Mouse (Mus musculus) embryonic facial prominence, embryonic 12.5 days (tissue): ENCODE data around the gene Csad. TPM values are rescaled to one million over a fixed set of nuclear protein-coding genes. Genes with fewer than 3 reads are reported as not detected.

Experiments used
- ATAC-seq: fragments of 200-750 bp; cut with Nextera tagmentation; 2 replicates; pipeline ENCODE4 v1.8.0; 2017; ENCODE audit not compliant: insufficient number of reproducible peaks, insufficient read depth, low FRiP score, low TSS enrichment
- H3K27ac ChIP-seq: fragments of 300-500 bp; sonication (generic); 2 replicates; pipeline ENCODE4 v1.5.1; 2016; ENCODE audit warnings: mild to moderate bottlenecking
- H3K27me3 ChIP-seq: fragments of 300-500 bp; sonication (generic); 2 replicates; pipeline ENCODE4 v1.6.1; 2016; ENCODE audit warnings: mild to moderate bottlenecking, moderate library complexity
- H3K36me3 ChIP-seq: fragments of 300-500 bp; sonication (generic); 2 replicates; pipeline ENCODE4 v1.6.1; 2016; ENCODE audit warnings: mild to moderate bottlenecking
- H3K4me1 ChIP-seq: fragments of 300-500 bp; sonication (generic); 2 replicates; pipeline ENCODE4 v1.6.1; 2016
- H3K4me2 ChIP-seq: fragments of 300-500 bp; sonication (generic); replicated peaks from 2 replicates; pipeline ENCODE4 v1.6.1; 2016; ENCODE audit warnings: mild to moderate bottlenecking, moderate library complexity
- H3K4me3 ChIP-seq: fragments of 300-500 bp; sonication (generic); 2 replicates; pipeline ENCODE4 v1.5.1; 2016; ENCODE audit warnings: mild to moderate bottlenecking
- H3K9ac ChIP-seq: fragments of 300-500 bp; sonication (generic); 2 replicates; pipeline ENCODE4 v1.6.1; 2016; ENCODE audit warnings: mild to moderate bottlenecking, moderate library complexity
- H3K9me3 ChIP-seq: fragments of 300-500 bp; sonication (generic); 2 replicates; pipeline ENCODE4 v1.6.1; 2016; ENCODE audit warnings: mild to moderate bottlenecking, moderate library complexity
- WGBS: fragments of 180-500 bp; shearing (Covaris S2); methylation state at CpG from one replicate; pipeline ENCODE4 v1.1.7; 2016; 5-methylcytosine and 5-hydroxymethylcytosine counted together
- polyA plus RNA-seq: library from polyadenylated mRNA; unstranded; fragments of >200 nt; fragmentation: Nextera tagmentation; extraction: Ambion mirVana; gene quantifications from 2 replicates; pipeline ENCODE4 v1.2.1, GENCODE M21; 2016

Csad gene
- polyA plus RNA-seq, 1 experiment from 2014 or later = 82.8 TPM

- 4% methylated on average over 16 of the region's 19 CpGs for WGBS
- peaks cover 44% of the 10 kb centered on the region for H3K4me1 ChIP-seq
- no peak for ATAC-seq
These were observed 40.0 kb upstream of the Csad start for GRCm38 (mm10) chr15:102244306-102245191.

GRCm38 (mm10) chr15:102243229-102244190 lies 39.0 kb upstream of the Csad start:
- H3K27me3 ChIP-seq = no peaks in the 10 kb centered on the region
- peak overlapping the region; percentile 99 for H3K27ac ChIP-seq

More at GRCm38 (mm10) chr15:102244306-102245191, 40.0 kb upstream of the Csad start:
- Histone ChIP-seq H3K4me2 (peak overlapping the region; percentile 93), H3K36me3 (peaks cover 24% of the 10 kb centered on the region), H3K9ac (peak overlapping the region; percentile 64), H3K4me3 (peak overlapping the region; percentile 60), H3K27me3 (no peaks in the 10 kb centered on the region), H3K9me3 (no peaks in the 10 kb centered on the region), H3K27ac (peak overlapping the region; percentile 99)

GRCm38 (mm10) chr15:102242404-102243228 lies 38.1 kb upstream of the Csad start:
- H3K36me3 ChIP-seq = peaks cover 42% of the 10 kb centered on the region
- no peaks in the 10 kb centered on the region for H3K9me3 ChIP-seq
- WGBS = 27% methylated on average over 12 of the region's 12 CpGs
- H3K4me1 ChIP-seq = peaks cover 31% of the 10 kb centered on the region
- H3K27ac ChIP-seq = peak overlapping the region; percentile 99
- no peak for ATAC-seq
- peak overlapping the region; percentile 60 for H3K4me3 ChIP-seq
- peak overlapping the region; percentile 93 for H3K4me2 ChIP-seq
- peak overlapping the region; percentile 59 for H3K9ac ChIP-seq
- H3K27me3 ChIP-seq = no peaks in the 10 kb centered on the region

More at GRCm38 (mm10) chr15:102243229-102244190, 39.0 kb upstream of the Csad start:
- Histone ChIP-seq H3K4me1 (peaks cover 33% of the 10 kb centered on the region), H3K9me3 (no peaks in the 10 kb centered on the region), H3K9ac (peak overlapping the region; percentile 59), H3K4me2 (peak overlapping the region; percentile 93), H3K4me3 (peak overlapping the region; percentile 60), H3K36me3 (peaks cover 34% of the 10 kb centered on the region)
- 8% methylated on average over 22 of the region's 22 CpGs for WGBS
- ATAC-seq = no peak

GRCm38 (mm10) chr15:102240607-102241006 lies 36.1 kb upstream of the Csad start:
- H3K9ac ChIP-seq = no peak overlapping the region
- no peak for ATAC-seq
- no peaks in the 10 kb centered on the region for H3K27me3 ChIP-seq
- no peak overlapping the region for H3K27ac ChIP-seq
- no peak overlapping the region for H3K4me2 ChIP-seq
- WGBS = 63% methylated on average over 4 of the region's 4 CpGs
- H3K4me1 ChIP-seq = peaks cover 31% of the 10 kb centered on the region
- no peak overlapping the region for H3K4me3 ChIP-seq
- peaks cover 58% of the 10 kb centered on the region for H3K36me3 ChIP-seq
- H3K9me3 ChIP-seq = no peaks in the 10 kb centered on the region

- Histone ChIP-seq H3K27ac (no peak overlapping the region), H3K27me3 (no peaks in the 10 kb centered on the region), H3K9ac (no peak overlapping the region), H3K4me3 (no peak overlapping the region), H3K4me2 (no peak overlapping the region), H3K4me1 (peaks cover 36% of the 10 kb centered on the region), H3K9me3 (no peaks in the 10 kb centered on the region), H3K36me3 (peaks cover 65% of the 10 kb centered on the region)
- WGBS = 86% methylated on average over 11 of the region's 11 CpGs
- ATAC-seq = no peak
These were observed 35.3 kb upstream of the Csad start for GRCm38 (mm10) chr15:102239851-102240250.

GRCm38 (mm10) chr15:102239260-102239590 lies 34.7 kb upstream of the Csad start:
- ATAC-seq = no peak
- H3K27me3 ChIP-seq = no peaks in the 10 kb centered on the region
- WGBS = 15% methylated on average over 9 of the region's 9 CpGs
- H3K4me3 ChIP-seq = no peak overlapping the region
- no peak overlapping the region for H3K4me2 ChIP-seq
- H3K9ac ChIP-seq = no peak overlapping the region
- peaks cover 32% of the 10 kb centered on the region for H3K4me1 ChIP-seq
- no peaks in the 10 kb centered on the region for H3K9me3 ChIP-seq
- no peak overlapping the region for H3K27ac ChIP-seq
- peaks cover 71% of the 10 kb centered on the region for H3K36me3 ChIP-seq

- H3K36me3 ChIP-seq = peaks cover 72% of the 10 kb centered on the region
- H3K9ac ChIP-seq = no peak overlapping the region
- H3K4me2 ChIP-seq = no peak overlapping the region
- H3K27me3 ChIP-seq = no peaks in the 10 kb centered on the region
- H3K27ac ChIP-seq = no peak overlapping the region
- peaks cover 26% of the 10 kb centered on the region for H3K4me1 ChIP-seq
- 91% methylated on average over 14 of the region's 14 CpGs for WGBS
- no peak overlapping the region for H3K4me3 ChIP-seq
- ATAC-seq = no peak
- no peaks in the 10 kb centered on the region for H3K9me3 ChIP-seq
These were observed 34.2 kb upstream of the Csad start for GRCm38 (mm10) chr15:102238543-102239259.

GRCm38 (mm10) chr15:102235371-102236027 lies 31.0 kb upstream of the Csad start:
- peak overlapping the region; percentile 15; the same call in 1 of the 2 replicates for H3K9ac ChIP-seq
- no peak overlapping the region for H3K4me3 ChIP-seq
- peaks cover 9% of the 10 kb centered on the region for H3K4me1 ChIP-seq

GRCm38 (mm10) chr15:102233896-102234295 lies 29.4 kb upstream of the Csad start:
- Histone ChIP-seq H3K4me3 (no peak overlapping the region), H3K27ac (no peak overlapping the region), H3K4me1 (peaks cover 9% of the 10 kb centered on the region), H3K9me3 (no peaks in the 10 kb centered on the region), H3K36me3 (peaks cover 41% of the 10 kb centered on the region), H3K9ac (no peak overlapping the region), H3K27me3 (no peaks in the 10 kb centered on the region), H3K4me2 (no peak overlapping the region)
- 16% methylated on average over 2 of the region's 2 CpGs for WGBS
- ATAC-seq = no peak

More at GRCm38 (mm10) chr15:102235371-102236027, 31.0 kb upstream of the Csad start:
- Histone ChIP-seq H3K36me3 (peaks cover 54% of the 10 kb centered on the region), H3K27me3 (no peaks in the 10 kb centered on the region), H3K27ac (peak overlapping the region; percentile 47), H3K4me2 (no peak overlapping the region; the same call in 1 of the 2 replicates), H3K9me3 (no peaks in the 10 kb centered on the region)
- ATAC-seq = peak; percentile 32; the same call in 1 of the 2 replicates
- 41% methylated on average over 21 of the region's 21 CpGs for WGBS

GRCm38 (mm10) chr15:102232764-102233163 lies 28.2 kb upstream of the Csad start:
- H3K27me3 ChIP-seq = no peaks in the 10 kb centered on the region
- peaks cover 9% of the 10 kb centered on the region for H3K4me1 ChIP-seq
- no peak overlapping the region for H3K4me2 ChIP-seq
- peaks cover 31% of the 10 kb centered on the region for H3K36me3 ChIP-seq
- 84% methylated on average over 7 of the region's 7 CpGs for WGBS
- no peak for ATAC-seq
- H3K9ac ChIP-seq = no peak overlapping the region
- H3K27ac ChIP-seq = no peak overlapping the region
- H3K9me3 ChIP-seq = no peaks in the 10 kb centered on the region
- no peak overlapping the region for H3K4me3 ChIP-seq
